Mouse (Mus musculus) cerebellum, adult 2 months (tissue): Measurements from ENCODE around the gene Plxna2. TPM values are rescaled to one million over a fixed set of nuclear protein-coding genes. Genes with fewer than 3 reads are reported as not detected.

Source experiments
- DNase-seq, 2 experiments: peaks; one replicate each; pipeline ENCODE4 v3.0.0; 2021
- H3K27ac ChIP-seq: fragments of 200-500 bp; 2 replicates; pipeline ENCODE4 v1.5.1; 2012; ENCODE audit warnings: low read length, control low read depth, inconsistent platforms; ENCODE audit not compliant: insufficient read depth
- H3K27me3 ChIP-seq: fragments of 200-500 bp; 2 replicates; pipeline ENCODE4 v1.6.1; 2012; ENCODE audit warnings: inconsistent platforms, mild to moderate bottlenecking, low read length, moderate library complexity; ENCODE audit not compliant: control insufficient read depth, insufficient read depth
- H3K4me1 ChIP-seq: fragments of 200-500 bp; 2 replicates; pipeline ENCODE4 v1.6.1; 2011; ENCODE audit warnings: low read length; ENCODE audit not compliant: control insufficient read depth, insufficient read depth
- H3K4me3 ChIP-seq: fragments of 200-500 bp; replicated peaks from 2 replicates; pipeline ENCODE3; 2011; ENCODE audit warnings: mild to moderate bottlenecking, low read depth, low read length, control low read depth; ENCODE audit not compliant: insufficient read depth
- CTCF ChIP-seq: fragments of 200-500 bp; IDR thresholded peaks from 2 replicates; pipeline ENCODE4 v1.5.1; 2011; ENCODE audit warnings: low read depth, mild to moderate bottlenecking, control low read depth, low read length, moderate library complexity, borderline replicate concordance; ENCODE audit not compliant: insufficient read depth
- POLR2A ChIP-seq: fragments of 200-500 bp; IDR thresholded peaks from 2 replicates; pipeline ENCODE4 v1.6.1; 2011; ENCODE audit warnings: low read length, control low read depth, borderline replicate concordance; ENCODE audit not compliant: insufficient read depth
- whole genome bisulfite sequencing: fragments of 180-500 bp; shearing (Covaris S2); methylation state at CpG from one replicate; pipeline ENCODE4 v1.1.7; 2018; 5-methylcytosine and 5-hydroxymethylcytosine counted together
- polyA plus RNA-seq: library from polyadenylated mRNA; depleted of rRNA; stranded (reverse); fragments of >200 nt; gene quantifications from 2 replicates; pipeline ENCODE4 v1.2.3, GENCODE M21; 2012

Gene Plxna2
- polyA plus RNA-seq, 1 experiment = 18.0 TPM

- TF ChIP-seq POLR2A = no peak
- no peak for TF ChIP-seq CTCF
- Histone ChIP-seq H3K4me3 (no peak overlapping the region), H3K27me3 (no peaks in the 10 kb centered on the region), H3K4me1 (peaks cover 14% of the 10 kb centered on the region), H3K27ac (no peak overlapping the region)
- no peak for DNase-seq
- 85% methylated on average over 3 of the region's 3 CpGs for WGBS
These were observed 17.9 kb downstream of the Plxna2 start for GRCm38 (mm10) chr1:194635942-194636341.

- peaks cover 26% of the 10 kb centered on the region for H3K4me1 ChIP-seq
- no peaks in the 10 kb centered on the region for H3K27me3 ChIP-seq
- no peak for DNase-seq
- H3K27ac ChIP-seq = no peak overlapping the region
- TF ChIP-seq CTCF = no peak
- TF ChIP-seq POLR2A = no peak
- 58% methylated on average over 5 of the region's 5 CpGs for WGBS
- no peak overlapping the region for H3K4me3 ChIP-seq
These were observed 19.6 kb downstream of the Plxna2 start for GRCm38 (mm10) chr1:194637391-194638304.

DNA sequence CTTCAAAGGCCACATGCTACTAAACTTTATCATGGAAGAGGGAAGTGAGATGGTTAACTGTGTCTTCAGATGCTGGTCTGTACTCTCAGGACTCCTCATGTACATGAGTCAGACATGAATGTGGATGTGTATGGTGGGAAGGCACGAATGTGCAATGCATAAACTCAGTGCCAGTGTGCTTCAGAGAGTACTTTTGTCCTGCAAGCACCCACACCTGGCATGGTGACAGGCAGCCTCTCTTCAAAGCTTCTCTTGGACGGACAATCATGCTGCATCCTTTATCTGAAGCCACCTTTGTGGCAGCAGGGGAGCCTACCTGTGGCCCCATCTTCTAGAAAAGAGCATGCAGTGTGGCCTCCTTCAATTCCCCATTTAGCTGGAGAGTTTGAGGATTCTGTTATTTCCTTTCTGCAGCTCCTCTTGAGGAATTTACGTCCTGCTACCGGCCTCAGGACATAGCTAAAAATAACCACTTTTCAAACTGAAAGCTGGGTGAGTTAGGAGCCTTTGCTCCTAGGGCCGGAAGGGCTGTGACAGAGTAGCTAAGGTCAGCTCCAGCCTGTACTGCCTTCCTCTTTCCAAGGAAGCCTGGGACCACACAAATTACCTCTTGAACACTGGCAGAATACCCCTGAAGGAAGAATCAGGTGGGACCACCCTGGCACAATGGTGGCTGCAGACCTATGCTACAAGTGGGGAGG is 23.7 kb downstream of the Plxna2 start:
- H3K27ac ChIP-seq = peak overlapping the region; percentile 7
- WGBS = 35% methylated on average over 5 of the region's 5 CpGs
- H3K27me3 ChIP-seq = no peaks in the 10 kb centered on the region
- no peak for DNase-seq
- H3K4me3 ChIP-seq = no peak overlapping the region
- TF ChIP-seq CTCF (no peak), POLR2A (no peak)
- H3K4me1 ChIP-seq = peaks cover 25% of the 10 kb centered on the region

GRCm38 (mm10) chr1:194642302-194642787 is 24.3 kb downstream of the Plxna2 start:
- Histone ChIP-seq H3K4me1 (peaks cover 25% of the 10 kb centered on the region), H3K27ac (no peak overlapping the region), H3K27me3 (no peaks in the 10 kb centered on the region), H3K4me3 (no peak overlapping the region)
- 30% methylated on average over 1 of the region's 1 CpGs for WGBS
- DNase-seq = no peak
- no peak for TF ChIP-seq CTCF
- TF ChIP-seq POLR2A = no peak

- no peak for DNase-seq
- no peak for TF ChIP-seq CTCF
- no peak for TF ChIP-seq POLR2A
- no peak overlapping the region for H3K4me3 ChIP-seq
- H3K4me1 ChIP-seq = peaks cover 25% of the 10 kb centered on the region
- WGBS = 91% methylated on average over 6 of the region's 6 CpGs
- no peaks in the 10 kb centered on the region for H3K27me3 ChIP-seq
- no peak overlapping the region for H3K27ac ChIP-seq
These were observed 25.9 kb downstream of the Plxna2 start for GRCm38 (mm10) chr1:194643930-194644329.

DNA sequence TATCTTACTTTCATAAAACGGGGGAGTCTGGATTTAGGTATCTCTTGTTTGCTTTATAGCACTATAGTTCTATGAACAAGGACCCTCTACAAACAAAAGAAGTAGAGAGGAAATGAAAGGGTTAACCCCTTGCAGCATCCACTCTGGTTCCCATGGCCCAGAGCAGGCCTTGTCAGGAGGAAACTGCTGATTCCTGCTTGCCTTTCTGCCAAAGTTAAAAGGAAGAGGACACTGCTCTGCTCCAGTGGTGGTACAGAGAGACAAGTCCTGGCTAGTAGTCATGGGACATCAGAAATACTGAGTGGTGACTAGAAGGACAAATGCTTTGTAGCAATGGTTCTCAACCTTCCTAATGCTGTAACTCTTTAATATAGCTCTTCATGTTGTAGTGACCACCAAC is 27.9 kb downstream of the Plxna2 start:
- H3K4me1 ChIP-seq = peaks cover 14% of the 10 kb centered on the region
- H3K27ac ChIP-seq = no peak overlapping the region
- TF ChIP-seq POLR2A (no peak), CTCF (no peak)
- no peak for DNase-seq
- no peak overlapping the region for H3K4me3 ChIP-seq
- WGBS = 95% methylated on average over 1 of the region's 1 CpGs
- no peaks in the 10 kb centered on the region for H3K27me3 ChIP-seq

- 74% methylated on average over 1 of the region's 1 CpGs for WGBS
- H3K27me3 ChIP-seq = no peaks in the 10 kb centered on the region
- H3K27ac ChIP-seq = no peak overlapping the region
- DNase-seq = no peak
- TF ChIP-seq POLR2A (no peak), CTCF (no peak)
- H3K4me1 ChIP-seq = 0 out of 2 replicates have a peak, but pooled peaks cover under 1% of the 10 kb centered on the region
- H3K4me3 ChIP-seq = no peak overlapping the region
These were observed 32.1 kb downstream of the Plxna2 start for GRCm38 (mm10) chr1:194650076-194650475.

DNA sequence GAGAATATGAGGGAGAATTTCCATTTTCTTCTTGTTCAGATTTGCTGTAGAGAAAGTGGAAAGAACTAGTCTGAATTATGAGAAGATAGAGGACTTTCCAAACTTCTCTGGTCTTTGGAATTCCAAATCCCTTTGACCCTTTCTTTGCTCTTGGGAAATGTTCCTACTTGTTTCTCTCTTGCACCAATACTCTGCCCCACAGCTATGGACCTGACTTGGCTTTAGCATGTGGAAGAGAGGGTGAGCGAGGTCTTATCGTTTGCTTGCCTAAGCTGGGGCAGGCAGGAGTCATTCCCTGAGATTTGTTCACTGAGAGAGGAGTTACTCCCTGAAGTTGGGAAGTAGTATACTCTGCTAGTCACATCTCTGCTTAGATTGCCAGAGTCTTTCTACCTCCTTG is 32.5 kb downstream of the Plxna2 start:
- WGBS = 94% methylated on average over 2 of the region's 2 CpGs
- TF ChIP-seq POLR2A (no peak), CTCF (no peak)
- no peaks in the 10 kb centered on the region for H3K27me3 ChIP-seq

More for the DNA sequence above, 32.5 kb downstream of the Plxna2 start:
- Histone ChIP-seq H3K27ac (no peak overlapping the region), H3K4me3 (no peak overlapping the region), H3K4me1 (no peaks in the 10 kb centered on the region)
- no peak for DNase-seq
